Mouse (Mus musculus): Measurements from ENCODE around the gene Ncaph2.
A peak's percentile ranks its signal among the peaks of the same experiment; 100 is the strongest.

The Ncaph2 gene

DNA sequence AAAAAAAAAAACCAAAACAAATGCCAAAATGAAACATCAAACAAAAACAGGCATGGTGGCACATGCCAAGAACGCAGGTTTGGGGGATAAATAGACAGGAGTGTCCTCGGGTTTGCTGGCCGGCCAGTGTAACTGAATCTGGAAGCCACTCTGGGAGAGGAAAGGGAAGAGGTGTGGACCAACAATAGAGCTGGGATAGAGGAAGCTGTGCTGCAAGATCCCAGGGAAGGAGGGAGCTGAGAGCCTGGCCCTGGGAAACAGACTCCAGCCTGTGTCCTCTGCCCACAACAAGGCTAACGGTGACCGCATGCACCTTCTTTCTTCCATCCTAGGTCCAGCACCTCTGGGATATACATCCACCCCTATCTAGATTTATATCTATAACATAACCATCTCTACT is 5.1 kb upstream of the Ncaph2 start:
- DNase-seq: no peak

DNA sequence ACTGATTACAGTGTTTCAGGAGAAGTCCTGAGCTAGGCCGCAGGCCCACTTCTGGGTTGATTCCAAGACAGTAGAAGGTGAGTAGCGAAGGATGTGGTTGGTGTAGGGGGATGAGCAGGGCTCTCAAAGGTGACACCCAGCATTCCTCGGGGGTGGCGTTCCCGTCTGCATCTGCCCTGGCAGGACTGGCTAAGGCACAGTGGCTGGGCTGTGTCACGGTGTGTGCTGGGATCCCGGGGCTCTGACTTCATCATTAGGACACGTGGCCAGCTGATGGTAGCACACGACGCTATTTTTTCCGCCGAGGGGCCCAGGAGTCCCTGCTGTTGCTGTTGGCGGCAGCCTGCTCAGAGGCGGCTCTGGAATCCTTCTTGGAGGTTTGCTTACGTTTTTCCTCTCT is 4.2 kb upstream of the Ncaph2 start:
- no peak for DNase-seq

- no peak for DNase-seq
These were observed 3.5 kb upstream of the Ncaph2 start for GRCm38 (mm10) chr15:89352054-89352453.

- DNase-seq: no peak
These were observed 2.7 kb upstream of the Ncaph2 start for GRCm38 (mm10) chr15:89352795-89353194.

DNA sequence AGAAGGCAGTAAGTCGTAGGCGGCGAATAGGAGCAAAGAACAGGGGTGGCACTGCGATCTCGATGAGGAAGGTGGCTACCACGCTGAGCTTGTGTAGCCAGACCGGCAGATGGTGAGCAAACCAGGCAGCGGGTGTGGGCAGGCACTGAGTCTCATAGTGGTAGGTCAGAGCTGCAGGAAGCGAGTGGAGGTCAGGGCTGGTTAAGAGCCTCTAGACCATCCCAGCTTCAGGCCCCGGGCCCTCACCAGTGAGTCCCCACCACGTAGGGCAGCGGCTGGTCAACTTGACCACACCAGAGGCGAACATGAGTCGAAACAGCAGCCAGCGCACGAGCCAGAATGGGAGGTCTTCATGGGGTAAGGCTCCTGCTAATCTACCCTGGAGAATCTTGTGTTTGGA is 1.7 kb upstream of the Ncaph2 start:
- DNase-seq: no peak

- no peak for DNase-seq
These were observed 1.1 kb upstream of the Ncaph2 start for GRCm38 (mm10) chr15:89354455-89354854.

GRCm38 (mm10) chr15:89356372-89356771 is 853 bp downstream of the Ncaph2 start:
- peak; percentile 81 for DNase-seq

DNA sequence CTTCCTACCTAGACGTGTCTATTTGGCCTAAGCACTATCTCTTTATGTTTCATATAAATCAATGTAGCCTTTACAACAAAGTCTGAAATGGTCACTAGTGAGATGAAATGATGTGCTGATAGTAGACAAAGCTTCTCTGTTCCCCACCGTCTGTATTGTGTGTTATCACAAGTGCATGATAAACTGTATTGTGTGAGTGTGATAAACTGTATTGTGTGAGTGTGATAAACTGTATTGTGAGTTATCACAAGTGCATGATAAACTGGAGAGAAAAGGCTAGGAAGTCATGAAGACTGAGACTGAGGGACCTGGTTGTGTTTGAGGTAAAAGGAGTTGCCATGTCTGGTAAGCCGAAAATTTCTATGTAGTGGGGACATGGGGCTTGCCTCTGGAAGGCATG is 3.3 kb downstream of the Ncaph2 start:
- no peak for DNase-seq

DNA sequence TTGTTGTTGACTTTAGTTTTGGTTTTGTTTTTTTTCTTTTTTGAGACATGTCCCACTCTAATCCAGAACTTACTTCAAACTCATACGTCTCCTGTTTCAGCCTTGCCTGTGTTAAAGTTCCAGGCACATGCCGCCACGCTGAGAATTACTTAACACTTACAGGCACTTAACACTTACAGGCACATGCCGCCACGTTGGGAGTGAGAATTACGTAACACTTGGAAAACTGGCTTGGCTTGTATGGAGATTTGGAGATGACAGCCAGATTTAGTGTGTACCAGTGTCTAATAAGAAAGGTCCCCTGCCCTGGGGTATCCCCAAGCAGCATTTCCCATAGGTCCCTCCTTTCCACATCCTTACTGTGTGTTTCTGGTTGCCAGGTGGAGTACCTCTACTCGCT is 7.5 kb downstream of the Ncaph2 start:
- no peak for DNase-seq

DNA sequence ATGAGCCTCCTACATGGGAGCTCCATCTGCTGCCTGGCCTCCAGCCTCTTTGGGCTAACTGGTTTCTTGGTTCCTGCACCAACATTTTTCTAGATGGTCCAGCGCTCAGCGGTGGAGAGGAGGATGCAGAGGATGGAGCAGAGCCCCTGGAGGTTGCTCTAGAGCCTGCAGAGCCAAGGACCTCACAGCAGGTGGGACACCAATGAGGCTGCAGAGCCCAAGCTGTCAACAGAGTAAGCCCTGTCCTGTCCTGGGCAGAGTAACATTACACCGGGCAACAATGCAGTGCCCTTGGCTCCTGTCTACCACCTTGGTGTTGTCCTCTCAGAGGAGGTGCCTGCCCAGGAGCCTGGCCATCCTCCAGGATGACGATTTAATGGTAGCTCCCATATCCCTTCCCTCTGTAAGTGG is 9.6 kb downstream of the Ncaph2 start:
- no peak for DNase-seq

DNA sequence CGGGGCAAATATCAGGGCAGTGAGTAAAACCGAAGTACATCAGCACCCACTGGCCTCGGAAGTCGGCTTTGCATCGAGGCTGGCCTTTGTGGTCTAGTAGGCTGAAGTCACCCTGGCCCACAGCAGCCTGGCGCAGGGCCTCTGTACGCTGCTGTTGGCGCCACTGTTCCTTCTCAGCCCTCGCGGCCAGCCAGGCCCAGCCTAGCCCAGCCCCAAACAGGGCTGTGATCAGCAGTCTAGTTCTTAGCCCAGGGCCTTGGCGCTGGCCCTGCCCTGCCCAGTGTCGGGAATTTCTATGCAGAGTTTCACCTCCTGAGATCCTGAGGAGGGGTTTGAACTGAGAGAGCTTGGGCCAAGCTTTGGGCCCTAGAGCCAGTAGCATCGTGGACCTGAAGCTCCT is 16.5 kb downstream of the Ncaph2 start:
- no peak for DNase-seq

GRCm38 (mm10) chr15:89372536-89372935 is 17.0 kb downstream of the Ncaph2 start:
- DNase-seq: no peak

GRCm38 (mm10) chr15:89373027-89373761 is 17.7 kb downstream of the Ncaph2 start:
- peak; percentile 89 for DNase-seq

GRCm38 (mm10) chr15:89373762-89374248 is 18.3 kb downstream of the Ncaph2 start, which contains the start of gene Sco2:
Sco2 (minus strand) TSS chr15:89373846.
- peak; percentile 92 for DNase-seq

DNA sequence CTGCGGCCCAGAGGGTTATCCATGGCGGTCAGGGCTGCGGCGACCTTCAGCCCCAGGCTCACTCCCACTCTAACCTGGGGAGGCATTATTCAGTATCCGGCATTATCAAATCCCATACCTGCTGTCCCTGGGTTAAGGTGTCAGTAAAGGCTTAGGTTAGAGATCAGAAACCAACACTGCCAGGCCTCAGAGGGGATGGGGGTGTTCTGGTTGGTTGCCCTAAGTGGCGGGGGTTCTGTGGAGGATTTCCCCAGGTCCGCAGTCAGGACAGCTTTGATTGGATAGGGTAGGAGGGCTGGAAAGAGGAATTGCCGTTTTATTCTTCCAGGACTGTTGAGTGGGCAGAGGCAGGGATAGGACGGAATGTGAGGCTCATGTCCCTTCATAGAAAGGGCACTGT is 18.8 kb downstream of the Ncaph2 start:
- no peak for DNase-seq

- no peak for DNase-seq
These were observed 19.4 kb downstream of the Ncaph2 start for GRCm38 (mm10) chr15:89374801-89375534.

GRCm38 (mm10) chr15:89376040-89376439 is 20.5 kb downstream of the Ncaph2 start:
- DNase-seq: no peak

- DNase-seq: no peak
These were observed 21.4 kb downstream of the Ncaph2 start, which contains the start of gene Tymp for GRCm38 (mm10) chr15:89376957-89377356. Tymp (minus strand) TSS chr15:89377039.

GRCm38 (mm10) chr15:89377362-89377761 is 21.8 kb downstream of the Ncaph2 start:
- DNase-seq: no peak

DNA sequence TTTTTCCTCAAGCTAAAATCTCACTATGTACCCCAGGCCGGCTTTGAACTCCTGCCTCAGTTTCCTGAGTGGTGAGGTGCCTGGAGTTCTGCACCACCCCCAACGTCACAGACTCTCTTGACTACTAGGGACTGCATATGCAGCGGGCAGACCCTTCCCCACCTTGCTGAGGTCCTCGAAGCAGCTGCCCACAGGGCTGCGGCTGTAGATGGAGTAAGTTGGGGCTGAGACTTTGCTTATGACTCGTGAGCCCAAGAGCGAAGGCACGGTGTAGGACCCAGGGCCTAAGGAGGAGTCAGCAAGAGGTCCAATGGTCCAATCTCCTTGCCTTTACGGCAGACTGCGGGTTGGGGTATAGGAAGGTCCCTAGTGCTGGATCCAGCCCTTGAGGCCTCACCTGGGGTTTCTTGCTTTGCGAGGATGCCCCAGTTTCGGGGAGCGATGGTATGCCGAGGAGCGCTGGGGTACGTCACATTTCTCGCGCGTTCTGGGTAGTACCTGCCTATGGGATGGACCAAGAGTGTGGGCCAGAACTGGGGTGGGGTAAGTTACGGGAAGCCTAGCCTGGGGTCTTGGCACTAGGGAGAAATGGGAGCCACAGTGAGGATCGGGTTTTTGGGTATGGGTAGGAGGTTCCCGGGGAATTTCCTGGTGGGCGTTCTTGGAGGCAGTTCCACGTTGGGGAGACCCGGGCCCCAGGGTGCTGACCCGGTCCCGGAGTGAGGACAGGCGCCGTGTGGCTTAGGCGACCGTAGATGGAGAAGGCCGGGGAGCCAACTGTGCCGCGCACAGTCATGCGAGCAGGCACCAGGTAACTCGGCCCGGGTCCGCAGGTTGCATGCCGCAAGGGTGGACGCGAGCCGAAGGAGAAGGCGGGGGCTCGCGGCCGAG is 22.7 kb downstream of the Ncaph2 start:
- DNase-seq: peak; percentile 21

GRCm38 (mm10) chr15:89378831-89379401 is 23.4 kb downstream of the Ncaph2 start, which contains the start of gene Odf3b:
Odf3b (minus strand) TSS chr15:89379282.
- DNase-seq: peak; percentile 63

GRCm38 (mm10) chr15:89379429-89379828 is 23.9 kb downstream of the Ncaph2 start:
- DNase-seq: peak; percentile 50

DNA sequence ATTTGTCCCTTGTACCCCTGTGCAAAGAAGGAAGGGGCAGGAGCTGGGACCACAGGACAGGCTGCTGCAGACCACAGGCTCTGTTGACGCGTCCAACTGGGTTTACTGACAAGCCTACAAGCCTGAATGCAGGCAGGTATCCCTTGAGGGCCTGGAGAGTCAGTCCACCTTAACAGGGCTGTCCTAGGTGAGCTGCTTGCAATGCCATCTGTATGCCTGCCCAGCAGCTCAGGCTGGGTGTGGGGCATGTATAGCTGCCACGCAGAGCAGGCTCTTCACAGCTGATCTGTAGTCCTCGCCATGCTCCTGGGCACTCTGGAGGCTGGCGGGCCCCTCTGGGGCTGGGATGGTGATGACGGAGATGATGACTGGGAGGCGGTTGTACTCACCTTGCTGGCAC is 29.1 kb downstream of the Ncaph2 start, which contains the start of gene Klhdc7b:
Gene Klhdc7b (plus strand): TSS at position 301 of the 400 bp plus-strand sequence.
- no peak for DNase-seq
